Mouse (Mus musculus) midbrain, embryonic 11.5 days (tissue): Measurements from ENCODE around the gene Pax5. TPM values are rescaled to one million over a fixed set of nuclear protein-coding genes. Genes with fewer than 3 reads are reported as not detected.

Experiments used
- ATAC-seq: fragments of 200-750 bp; cut with Nextera tagmentation; 2 replicates; pipeline ENCODE4 v1.8.0; 2017; ENCODE audit warnings: moderate TSS enrichment, moderate library complexity; ENCODE audit not compliant: low FRiP score
- DNase-seq: peaks from one replicate; pipeline ENCODE4 v3.0.0; 2015; ENCODE audit warnings: low spot score; ENCODE audit errors: missing footprints
- H3K27ac ChIP-seq: fragments of 300-500 bp; sonication (generic); 2 replicates; pipeline ENCODE4 v1.5.1; 2014; ENCODE audit warnings: low read depth, low read length
- H3K27me3 ChIP-seq: fragments of 300-500 bp; sonication (generic); 2 replicates; pipeline ENCODE4 v1.6.1; 2014; ENCODE audit warnings: mild to moderate bottlenecking, low read length, moderate library complexity, mixed read lengths; ENCODE audit not compliant: control insufficient read depth, insufficient read depth
- H3K36me3 ChIP-seq: fragments of 300-500 bp; sonication (generic); 2 replicates; pipeline ENCODE4 v1.6.1; 2014; ENCODE audit warnings: mild to moderate bottlenecking, low read length, moderate library complexity, mixed read lengths; ENCODE audit not compliant: control insufficient read depth, insufficient read depth
- H3K4me1 ChIP-seq: fragments of 300-500 bp; sonication (generic); 2 replicates; pipeline ENCODE4 v1.6.1; 2014; ENCODE audit warnings: low read length; ENCODE audit not compliant: control insufficient read depth, insufficient read depth
- H3K4me2 ChIP-seq: fragments of 300-500 bp; sonication (generic); 2 replicates; pipeline ENCODE4 v1.6.1; 2014; ENCODE audit warnings: mild to moderate bottlenecking, moderate library complexity
- H3K4me3 ChIP-seq: fragments of 300-500 bp; sonication (generic); 2 replicates; pipeline ENCODE4 v1.5.1; 2014; ENCODE audit warnings: low read depth, low read length
- H3K9ac ChIP-seq: fragments of 300-500 bp; sonication (generic); 2 replicates; pipeline ENCODE4 v1.6.1; 2014; ENCODE audit warnings: low read length
- H3K9me3 ChIP-seq: fragments of 300-500 bp; sonication (generic); 2 replicates; pipeline ENCODE4 v1.6.1; 2016; ENCODE audit warnings: low read length; ENCODE audit not compliant: control insufficient read depth
- WGBS: fragments of 180-500 bp; shearing (Covaris S2); extraction: QIAGEN DNeasy Blood & Tissue Kit; methylation state at CpG from one replicate; pipeline ENCODE4 v1.1.7; 2014; 5-methylcytosine and 5-hydroxymethylcytosine counted together
- polyA plus RNA-seq: library from polyadenylated mRNA; unstranded; fragments of >200 nt; fragmentation: Nextera tagmentation; extraction: Ambion mirVana; gene quantifications from 2 replicates; pipeline ENCODE4 v1.2.1, GENCODE M21; 2014

Pax5 gene
- polyA plus RNA-seq, 1 experiment from 2014 or later = 4.1 TPM

DNA sequence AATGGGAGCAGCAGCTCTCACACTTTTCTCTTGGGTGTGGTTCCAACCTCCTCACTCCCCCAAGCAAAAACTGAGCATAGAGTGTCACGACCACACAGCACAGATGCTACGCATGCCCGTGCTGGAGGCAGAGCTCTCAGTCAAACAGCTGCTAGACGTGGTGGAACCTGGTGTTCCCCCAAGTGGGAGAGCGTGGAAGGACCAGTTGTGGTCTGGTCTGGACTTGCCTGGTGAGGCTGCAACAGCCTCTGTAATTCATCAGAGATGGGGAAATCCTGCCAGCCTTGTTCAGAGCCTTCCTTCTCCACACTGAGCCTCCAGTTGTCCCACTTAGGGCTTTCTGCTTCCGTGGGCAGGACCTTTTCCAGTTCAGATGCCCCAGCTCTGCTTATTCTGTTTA is 80.2 kb downstream of the Pax5 start:
- WGBS = 79% methylated on average over 6 of the region's 6 CpGs
- Histone ChIP-seq H3K4me3 (no peak overlapping the region), H3K27ac (no peak overlapping the region), H3K9ac (no peak overlapping the region), H3K4me1 (no peaks in the 10 kb centered on the region; the same call in 1 of the 2 replicates), H3K9me3 (no peaks in the 10 kb centered on the region), H3K4me2 (no peak overlapping the region), H3K27me3 (no peaks in the 10 kb centered on the region), H3K36me3 (no peaks in the 10 kb centered on the region)
- DNase-seq (peak; percentile 79), ATAC-seq (no peak)

DNA sequence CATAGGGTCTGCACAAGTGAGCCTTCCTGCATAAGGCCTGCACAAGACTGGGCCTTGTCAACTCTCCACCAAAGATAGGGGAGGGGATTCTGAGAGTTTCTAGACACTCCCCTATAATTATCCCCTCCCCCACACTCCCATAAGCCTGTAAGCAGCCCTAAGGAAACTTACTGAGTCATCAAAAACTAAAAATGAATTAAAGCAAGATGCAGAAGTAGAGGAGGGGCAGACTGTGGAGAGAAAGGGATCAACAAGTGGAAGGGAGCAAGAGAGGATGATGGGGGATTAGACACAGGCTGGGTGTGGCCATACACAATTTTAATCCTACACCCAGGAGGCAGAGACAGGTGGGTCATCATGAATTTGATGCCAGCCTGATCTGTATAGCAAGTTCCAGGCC is 82.4 kb downstream of the Pax5 start:
- DNase-seq (peak; percentile 67), ATAC-seq (no peak)
- Histone ChIP-seq H3K4me1 (no peaks in the 10 kb centered on the region), H3K36me3 (no peaks in the 10 kb centered on the region), H3K9ac (no peak overlapping the region), H3K4me2 (no peak overlapping the region), H3K9me3 (no peaks in the 10 kb centered on the region), H3K4me3 (no peak overlapping the region), H3K27me3 (no peaks in the 10 kb centered on the region), H3K27ac (no peak overlapping the region)

DNA sequence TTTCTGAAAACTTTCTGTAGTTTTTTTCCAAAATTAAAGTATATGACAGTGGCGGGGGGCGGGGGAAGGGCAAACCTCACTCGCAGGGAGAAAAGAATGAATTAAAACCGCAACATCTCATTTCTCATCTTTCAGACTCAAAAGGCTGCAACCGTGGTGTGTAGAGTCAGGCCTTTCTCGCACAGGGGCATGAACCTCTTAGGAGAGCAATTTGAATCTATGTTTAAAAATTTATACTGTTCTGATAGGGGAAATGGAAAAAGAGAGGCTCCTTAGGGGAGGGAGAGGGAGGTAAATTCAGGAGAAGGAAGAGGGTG is 85.2 kb downstream of the Pax5 start:
- Histone ChIP-seq H3K4me3 (no peak overlapping the region), H3K9ac (no peak overlapping the region), H3K27ac (no peak overlapping the region), H3K27me3 (no peaks in the 10 kb centered on the region), H3K4me2 (no peak overlapping the region), H3K9me3 (no peaks in the 10 kb centered on the region), H3K4me1 (no peaks in the 10 kb centered on the region), H3K36me3 (no peaks in the 10 kb centered on the region)
- no peak for ATAC-seq
- no peak for DNase-seq
- WGBS = 84% methylated on average over 6 of the region's 6 CpGs

DNA sequence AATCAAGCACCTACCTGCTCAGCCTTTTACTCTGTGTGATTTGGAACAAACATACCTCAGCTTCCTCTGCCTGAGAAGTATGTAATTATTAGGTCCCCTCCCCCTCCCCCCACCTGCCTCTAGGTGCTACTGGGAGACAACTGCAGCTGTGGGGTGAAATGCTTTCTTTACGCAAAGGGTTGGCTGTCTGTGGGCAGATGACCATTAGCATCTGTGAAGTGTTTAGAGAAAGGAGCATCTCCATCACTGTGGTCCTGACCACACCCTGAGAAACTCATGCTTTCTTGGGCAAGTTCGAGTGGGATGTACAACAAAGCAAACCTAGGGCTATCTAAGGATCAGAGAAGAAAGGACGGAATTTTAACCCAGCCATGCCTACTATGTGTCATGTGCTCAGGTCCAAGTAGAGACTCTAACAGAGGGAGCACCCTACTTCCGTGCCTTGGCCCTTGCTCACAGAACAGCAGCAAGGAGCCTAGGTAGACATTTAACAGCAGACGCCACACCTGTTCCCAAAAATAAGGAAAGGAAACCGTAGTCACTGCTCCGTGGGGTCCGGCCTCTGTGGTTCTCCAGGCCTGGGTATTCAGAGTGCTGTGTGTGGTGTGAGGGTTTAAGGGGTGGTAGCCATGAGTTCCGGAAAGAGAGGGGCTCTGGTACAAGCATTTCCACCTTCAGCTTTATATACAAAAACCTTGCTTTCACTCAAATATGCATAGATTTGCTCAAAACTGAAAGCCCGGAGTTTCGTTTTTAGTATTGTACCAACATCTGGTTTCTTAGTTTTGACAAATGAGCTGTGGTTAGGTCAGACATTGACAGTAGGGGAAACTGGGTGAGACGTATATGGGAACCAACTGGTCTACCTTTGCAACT is 85.8 kb downstream of the Pax5 start:
- Histone ChIP-seq H3K27me3 (no peaks in the 10 kb centered on the region), H3K4me1 (no peaks in the 10 kb centered on the region), H3K4me3 (no peak overlapping the region), H3K4me2 (no peak overlapping the region), H3K27ac (no peak overlapping the region), H3K9ac (no peak overlapping the region), H3K36me3 (no peaks in the 10 kb centered on the region), H3K9me3 (no peaks in the 10 kb centered on the region)
- WGBS = 88% methylated on average over 12 of the region's 12 CpGs
- DNase-seq (peak; percentile 56), ATAC-seq (no peak)

DNA sequence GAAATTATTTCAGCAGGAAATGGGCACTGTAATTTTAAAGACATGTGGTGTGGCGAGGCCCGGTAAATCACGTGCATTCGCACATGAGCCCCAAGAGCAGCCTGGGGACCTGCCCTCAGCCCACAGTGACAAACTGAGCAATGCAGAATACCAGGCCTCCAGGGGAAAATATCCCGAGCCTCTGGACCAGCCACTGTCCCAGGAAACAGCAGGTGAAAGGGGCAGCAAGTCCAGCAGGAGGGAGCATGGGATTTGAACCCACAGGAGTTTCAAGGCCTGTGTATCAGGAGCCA is 86.9 kb downstream of the Pax5 start:
- Histone ChIP-seq H3K4me3 (no peak overlapping the region), H3K27me3 (no peaks in the 10 kb centered on the region), H3K36me3 (no peaks in the 10 kb centered on the region), H3K9me3 (no peaks in the 10 kb centered on the region), H3K27ac (no peak overlapping the region), H3K4me2 (no peak overlapping the region), H3K9ac (no peak overlapping the region), H3K4me1 (no peaks in the 10 kb centered on the region)
- ATAC-seq (no peak), DNase-seq (no peak)
- WGBS = 88% methylated on average over 5 of the region's 5 CpGs

DNA sequence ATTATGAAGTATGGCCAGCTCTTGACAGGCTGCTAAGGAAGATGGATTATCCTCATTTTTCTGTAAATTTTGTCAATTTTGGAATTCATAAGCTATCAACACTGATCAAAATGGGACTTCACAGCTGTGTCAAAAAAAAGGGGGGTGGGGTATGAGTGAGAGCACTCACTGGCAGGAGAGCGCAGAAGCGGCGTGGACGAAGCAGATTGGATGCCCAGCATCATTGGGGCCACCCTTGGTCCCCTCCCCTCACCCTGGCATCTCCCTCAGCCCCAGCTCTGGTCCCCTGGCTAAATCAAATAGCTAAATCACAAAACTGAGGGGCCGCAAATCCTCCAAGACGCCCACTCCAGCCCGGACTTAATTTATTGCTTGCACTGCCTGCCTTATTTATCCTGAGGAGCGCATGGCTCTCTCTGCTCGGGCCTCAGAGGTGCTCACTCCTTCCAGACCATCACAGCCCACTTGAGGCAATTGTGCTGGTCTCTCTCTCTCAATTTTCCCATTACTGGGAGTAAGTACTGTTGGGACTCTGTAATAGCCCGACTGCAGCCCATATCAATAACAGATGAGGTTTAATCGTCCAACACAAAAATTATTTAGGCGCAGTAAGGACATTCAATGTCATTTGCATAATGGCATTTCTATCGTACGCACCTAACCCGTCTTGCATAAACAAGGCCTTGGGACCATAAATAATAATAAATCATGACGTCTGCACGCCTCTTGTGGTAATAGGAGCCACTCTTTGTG is 87.4 kb downstream of the Pax5 start:
- Histone ChIP-seq H3K4me3 (no peak overlapping the region), H3K4me2 (no peak overlapping the region), H3K4me1 (no peaks in the 10 kb centered on the region), H3K9me3 (no peaks in the 10 kb centered on the region), H3K36me3 (no peaks in the 10 kb centered on the region), H3K27me3 (no peaks in the 10 kb centered on the region), H3K9ac (no peak overlapping the region), H3K27ac (no peak overlapping the region)
- ATAC-seq = no peak
- WGBS = 89% methylated on average over 17 of the region's 17 CpGs
- DNase-seq = no peak

DNA sequence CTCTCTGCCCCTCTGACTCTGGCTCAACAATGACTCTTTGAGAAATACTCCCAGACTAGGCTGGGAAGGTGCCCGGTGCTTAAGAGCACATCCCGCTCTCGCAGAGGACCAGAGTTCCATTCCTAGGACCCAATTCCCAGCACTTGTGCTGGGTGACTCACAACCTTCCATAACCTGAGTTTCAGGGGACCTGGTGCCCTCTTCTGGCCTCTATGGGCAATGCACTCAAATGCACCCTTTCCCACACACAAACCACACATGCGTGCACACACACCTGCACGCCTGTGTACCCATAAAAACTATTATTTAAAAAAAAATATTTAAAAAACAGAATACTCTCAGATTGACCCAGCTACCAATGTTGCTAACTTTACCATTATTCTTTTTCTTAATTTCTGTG is 90.0 kb downstream of the Pax5 start:
- no peaks in the 10 kb centered on the region for H3K9me3 ChIP-seq
- no peaks in the 10 kb centered on the region for H3K36me3 ChIP-seq
- no peak overlapping the region for H3K4me2 ChIP-seq
- H3K4me1 ChIP-seq = no peaks in the 10 kb centered on the region
- H3K27ac ChIP-seq = no peak overlapping the region
- DNase-seq (peak; percentile 49), ATAC-seq (no peak)
- no peaks in the 10 kb centered on the region for H3K27me3 ChIP-seq
- 94% methylated on average over 5 of the region's 5 CpGs for WGBS
- H3K4me3 ChIP-seq = no peak overlapping the region
- H3K9ac ChIP-seq = no peak overlapping the region

DNA sequence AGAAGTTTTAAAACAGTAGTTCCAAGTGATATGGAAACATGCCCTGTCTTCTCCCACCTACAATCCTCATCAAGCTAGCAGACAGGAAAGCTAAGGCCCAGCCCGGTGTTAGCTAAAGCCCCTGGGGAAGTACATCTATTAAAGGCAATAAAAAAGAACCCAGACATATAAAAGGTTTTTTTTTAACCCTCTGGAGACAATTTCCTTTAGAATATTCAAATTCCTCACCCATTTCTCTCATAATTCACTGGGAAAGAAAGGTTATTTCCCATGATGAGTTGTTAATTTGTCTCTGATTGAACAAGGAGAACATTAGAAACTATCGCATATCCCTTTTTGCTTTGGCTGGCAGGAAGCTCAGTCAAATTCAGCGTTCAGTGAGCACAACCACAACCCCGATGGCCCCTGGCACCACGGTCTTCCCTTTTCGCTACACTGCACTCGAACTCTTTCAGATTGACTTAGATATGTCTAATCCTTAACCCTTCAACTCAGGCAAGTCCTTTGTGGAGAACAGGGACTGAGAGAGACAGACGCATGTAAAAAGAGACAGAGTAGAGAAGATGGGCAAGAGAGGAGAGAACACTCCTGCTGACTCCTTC is 96.1 kb downstream of the Pax5 start:
- H3K4me3 ChIP-seq = no peak overlapping the region
- H3K36me3 ChIP-seq = no peaks in the 10 kb centered on the region
- DNase-seq = peak; percentile 61
- no peak overlapping the region for H3K9ac ChIP-seq
- ATAC-seq = no peak
- H3K27ac ChIP-seq = no peak overlapping the region
- H3K4me1 ChIP-seq = no peaks in the 10 kb centered on the region
- H3K9me3 ChIP-seq = no peaks in the 10 kb centered on the region
- WGBS = 90% methylated on average over 8 of the region's 8 CpGs
- no peak overlapping the region for H3K4me2 ChIP-seq
- H3K27me3 ChIP-seq = no peaks in the 10 kb centered on the region

DNA sequence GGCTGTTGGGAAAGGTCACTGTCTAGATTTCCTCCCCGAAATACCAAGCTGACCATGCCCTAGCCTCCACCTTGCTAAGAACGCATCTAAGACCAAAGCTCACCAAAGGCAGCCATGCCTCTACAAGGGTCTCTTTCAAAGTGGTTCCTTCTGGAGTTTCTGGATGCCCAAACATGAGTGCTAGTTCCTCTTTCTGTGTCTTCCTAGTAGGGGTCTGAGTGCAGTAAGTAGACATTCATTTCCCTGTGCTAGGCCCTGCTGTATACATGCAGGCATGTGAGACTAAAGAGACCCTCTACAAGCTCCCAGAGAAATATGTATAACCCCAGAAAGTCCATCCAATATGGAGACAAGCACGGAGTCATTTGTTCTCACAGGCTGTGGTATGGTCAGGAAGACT is 97.9 kb downstream of the Pax5 start:
- H3K36me3 ChIP-seq = no peaks in the 10 kb centered on the region
- H3K27ac ChIP-seq = no peak overlapping the region
- no peak overlapping the region for H3K9ac ChIP-seq
- no peak overlapping the region for H3K4me2 ChIP-seq
- ATAC-seq (no peak), DNase-seq (peak; percentile 68)
- WGBS = 91% methylated on average over 3 of the region's 3 CpGs
- no peaks in the 10 kb centered on the region for H3K4me1 ChIP-seq
- H3K27me3 ChIP-seq = no peaks in the 10 kb centered on the region
- no peak overlapping the region for H3K4me3 ChIP-seq
- no peaks in the 10 kb centered on the region for H3K9me3 ChIP-seq
